Mouse (Mus musculus) frontal cortex, postnatal 25 days (tissue): ENCODE measurements at regions not wholly inside any gene's neighbourhood (a gene's known extent, or its start where the extent isn't known, plus 50 kb on each side); places are given as distances from the start of the nearest gene placed in this dataset.

Experiments
- DNase-seq, 2 experiments: peaks; one replicate each; pipeline ENCODE4 v3.0.0; 2022; ENCODE audit warnings: low spot score in 2 of 2

GRCm38 (mm10) chr11:11012660-11013455, 101.2 kb upstream of the Vwc2 start:
- DNase-seq: no peak

- DNase-seq: no peak
These were observed 100.4 kb upstream of the Vwc2 start for GRCm38 (mm10) chr11:11013581-11013980.

GRCm38 (mm10) chr11:11014088-11014487, 99.9 kb upstream of the Vwc2 start:
- peak in 1 of 2 experiments; percentile 4 for DNase-seq

- no peak for DNase-seq
These were observed 99.5 kb upstream of the Vwc2 start for GRCm38 (mm10) chr11:11014538-11014937.

GRCm38 (mm10) chr11:11028849-11029248, 85.2 kb upstream of the Vwc2 start:
- DNase-seq: no peak
